Mouse (Mus musculus) liver, embryonic 14.5 days (tissue): ENCODE data around the gene Pde4a.

ENCODE experiments used
- CTCF ChIP-seq: IDR thresholded peaks from 2 replicates; pipeline ENCODE4 v1.5.1; 2016; ENCODE audit warnings: antibody characterized with exemption, low read depth, control low read depth
- EP300 ChIP-seq: IDR thresholded peaks from 2 replicates; pipeline ENCODE4 v1.6.1; 2016; ENCODE audit warnings: antibody characterized with exemption, low read depth

- TF ChIP-seq CTCF (no peak), EP300 (no peak)
These were observed 40.7 kb upstream of the Pde4a start for GRCm38 (mm10) chr9:21124837-21125236.
